Mouse (Mus musculus) ES-E14 (cell line): ENCODE results near the gene Add3. TPM values are rescaled to one million over a fixed set of nuclear protein-coding genes. Genes with fewer than 3 reads are reported as not detected.

Experiments
- DNase-seq: peaks from one replicate; pipeline ENCODE4 v3.0.0-alpha.2; 2013; ENCODE audit warnings: low read depth, low spot score
- H3K27ac ChIP-seq: 2 replicates; pipeline ENCODE4 v1.5.1; 2012; ENCODE audit warnings: low read depth, mild to moderate bottlenecking, low read length, moderate library complexity, mixed read lengths; ENCODE audit not compliant: poor library complexity, insufficient read depth, severe bottlenecking
- H3K36me3 ChIP-seq: 2 replicates; pipeline ENCODE4 v1.6.1; 2012; ENCODE audit warnings: mild to moderate bottlenecking, low read length, moderate library complexity, mixed read lengths; ENCODE audit not compliant: control insufficient read depth, poor library complexity, insufficient read depth, severe bottlenecking
- H3K4me1 ChIP-seq, 2 experiments: fragments of 150-350 bp in 1 of 2; sonication (generic) in 1 of 2; 2 replicates each; pipeline ENCODE4 v1.6.1; 2012; ENCODE audit warnings: low read length in 2 of 2, mild to moderate bottlenecking in 1 of 2, mixed read lengths in 1 of 2; ENCODE audit not compliant: control insufficient read depth in 2 of 2, insufficient read depth in 2 of 2, poor library complexity in 1 of 2
- H3K4me3 ChIP-seq, 2 experiments: fragments of 150-350 bp in 1 of 2; sonication (generic) in 1 of 2; 2 replicates each; pipeline ENCODE4 v1.5.1; 2012; ENCODE audit warnings: low read length in 2 of 2, low read depth in 1 of 2, mild to moderate bottlenecking in 1 of 2, mixed read lengths in 1 of 2; ENCODE audit not compliant: insufficient read depth in 1 of 2, poor library complexity in 1 of 2, severe bottlenecking in 1 of 2
- H3K9ac ChIP-seq: 2 replicates; pipeline ENCODE4 v1.6.1; 2012; ENCODE audit warnings: low read depth, mild to moderate bottlenecking, low read length, mixed read lengths; ENCODE audit not compliant: poor library complexity, insufficient read depth, severe bottlenecking
- H3K9me3 ChIP-seq: fragments of 150-350 bp; sonication (generic); 2 replicates; pipeline ENCODE4 v1.6.1; 2012; ENCODE audit warnings: low read depth, mild to moderate bottlenecking, low read length; ENCODE audit not compliant: control insufficient read depth, insufficient read depth
- CHD2 ChIP-seq: IDR thresholded peaks from 2 replicates; pipeline ENCODE4 v1.6.1; 2014; ENCODE audit warnings: mild to moderate bottlenecking, low read depth, low read length, inconsistent platforms
- HCFC1 ChIP-seq: IDR thresholded peaks from 2 replicates; pipeline ENCODE4 v1.6.1; 2012; ENCODE audit warnings: low read length, inconsistent platforms, borderline replicate concordance; ENCODE audit not compliant: insufficient read depth
- MAFK ChIP-seq: IDR thresholded peaks from 2 replicates; pipeline ENCODE4 v1.6.1; 2014; ENCODE audit warnings: mild to moderate bottlenecking, low read depth, low read length, inconsistent platforms; ENCODE audit not compliant: insufficient read depth
- ZC3H11A ChIP-seq: IDR thresholded peaks from 2 replicates; pipeline ENCODE4 v1.6.1; 2012; ENCODE audit warnings: low read depth, mild to moderate bottlenecking, inconsistent platforms, low read length, borderline replicate concordance
- ZNF384 ChIP-seq: IDR thresholded peaks from 2 replicates; pipeline ENCODE4 v1.6.1; 2012; ENCODE audit warnings: low read depth, low read length, inconsistent platforms
- in situ Hi-C, 2 experiments: fragments of 600-800 bp; cut with MboI; formaldehyde crosslinking; loops; one replicate each; pipeline ENCODE4 v1.15.1; 2025; ENCODE audit warnings: low sequenced_read_pairs in 2 of 2, inconsistent platforms in 1 of 2; ENCODE audit not compliant: unreplicated experiment in 2 of 2
- total RNA-seq: library from RNA; depleted of rRNA; stranded (reverse); fragments of 300-350 nt; gene quantifications from 2 replicates; pipeline ENCODE4 v1.2.3, GENCODE M21; 2012

The Add3 gene
- total RNA-seq, 1 experiment = 8.5 TPM

DNA sequence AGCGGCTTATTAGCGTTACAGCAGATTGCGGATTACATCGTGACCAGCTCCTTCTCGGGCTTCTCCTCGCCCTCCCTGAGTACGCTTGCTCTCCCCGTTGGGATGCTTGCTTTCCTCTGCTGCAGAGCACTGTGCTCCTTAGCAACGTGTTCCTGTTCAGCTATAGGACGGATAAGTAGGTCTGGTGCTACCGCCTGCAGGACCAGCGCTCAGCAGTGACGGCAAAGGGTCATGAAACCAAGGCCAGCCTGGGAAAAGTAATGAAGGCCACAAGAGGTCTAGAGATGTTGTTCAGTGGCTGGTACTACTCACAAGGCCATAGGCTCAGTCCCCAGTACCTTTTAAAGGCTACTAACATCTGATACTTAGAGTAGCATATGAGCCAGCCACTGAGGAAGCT lies 86.4 kb downstream of the Add3 start:
- TF ChIP-seq ZC3H11A = no peak
- TF ChIP-seq CHD2 = no peak
- TF ChIP-seq ZNF384 = no peak
- TF ChIP-seq HCFC1 = no peak
- TF ChIP-seq MAFK = no peak
- in situ Hi-C loops = no loop called here
- Histone ChIP-seq H3K27ac (no peak overlapping the region), H3K9me3 (no peaks in the 10 kb centered on the region), H3K9ac (no peak overlapping the region), H3K4me1 (no peaks in the 10 kb centered on the region), H3K4me3 (no peak overlapping the region), H3K36me3 (peaks cover 2% of the 10 kb centered on the region; the same call in 1 of the 2 replicates)
- no peak for DNase-seq

DNA sequence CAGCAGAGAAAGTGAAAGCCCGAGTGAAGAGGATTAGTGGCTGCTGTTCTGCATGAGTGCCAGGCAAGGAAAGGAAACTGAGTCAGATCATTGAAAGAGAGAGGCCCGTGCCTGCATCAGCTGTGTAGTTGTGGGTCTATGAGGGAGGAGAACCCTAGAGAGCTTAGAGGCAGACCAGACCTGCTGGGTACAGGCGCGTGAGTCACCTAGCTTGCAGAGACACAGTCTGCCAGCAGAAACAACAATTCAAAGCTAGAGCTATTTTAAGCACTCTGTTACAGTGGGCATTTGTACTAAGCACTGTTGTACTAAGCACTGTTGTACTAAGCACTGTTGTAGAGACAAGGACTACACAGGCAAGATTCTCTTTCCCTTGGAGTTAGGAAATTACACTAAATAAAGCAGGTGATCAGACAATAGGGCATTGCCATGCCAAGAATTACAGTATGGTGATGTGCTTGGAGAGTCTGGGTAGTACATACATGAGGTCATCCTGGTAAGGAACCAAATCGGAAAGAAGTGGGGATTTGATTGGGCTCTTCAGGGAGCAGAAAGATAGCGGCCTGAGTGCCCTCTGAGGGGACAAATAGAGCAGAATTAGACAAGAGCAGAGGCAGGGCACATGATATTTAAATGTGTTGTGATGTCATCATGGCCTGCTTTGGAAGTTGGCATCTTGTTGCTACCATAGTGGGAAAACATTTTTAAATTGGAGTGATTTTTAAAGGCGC lies 88.0 kb downstream of the Add3 start:
- in situ Hi-C loops = no loop called here
- H3K36me3 ChIP-seq = peaks cover 6% of the 10 kb centered on the region; the same call in 1 of the 2 replicates

DNA sequence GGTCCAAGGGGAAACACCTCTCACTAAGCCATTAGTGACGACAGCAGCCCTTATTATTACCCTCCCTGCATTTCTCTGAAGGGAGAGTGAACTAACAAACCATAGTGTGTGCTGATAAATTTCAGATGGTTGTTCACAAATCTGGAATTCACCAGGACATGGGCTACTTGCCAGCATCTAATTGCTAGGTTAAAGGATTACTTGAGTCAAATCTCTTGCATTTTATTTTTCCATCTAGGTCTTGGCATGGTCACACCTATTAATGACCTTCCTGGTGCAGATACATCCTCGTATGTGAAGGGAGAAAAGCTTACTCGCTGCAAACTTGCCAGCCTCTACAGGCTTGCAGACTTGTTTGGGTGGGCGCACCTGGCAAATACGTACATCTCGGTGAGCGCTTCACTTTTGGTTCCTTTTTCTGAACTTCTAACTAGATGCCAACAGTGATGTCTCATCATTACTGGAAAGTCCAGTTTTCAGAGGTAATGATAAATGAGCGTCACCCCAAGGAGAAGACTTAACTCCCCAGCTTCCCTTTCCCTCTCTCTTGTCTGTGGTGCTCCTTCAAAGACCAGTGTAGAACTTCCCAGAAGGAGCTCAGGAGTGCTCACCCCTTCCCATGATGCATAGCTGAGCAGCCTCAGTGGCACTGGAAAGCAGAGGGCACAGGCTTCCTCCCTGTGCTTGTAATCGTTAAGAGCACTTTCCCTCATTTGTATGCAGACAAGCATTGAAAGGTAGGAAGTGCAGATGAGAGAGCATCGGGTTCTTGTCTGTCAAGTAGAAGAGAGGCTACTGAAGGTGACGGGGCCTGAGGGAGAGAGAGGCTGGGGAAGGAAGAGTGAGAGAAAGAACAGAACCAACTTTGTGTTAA lies 90.9 kb downstream of the Add3 start:
- Histone ChIP-seq H3K9ac (no peak overlapping the region), H3K36me3 (peaks cover 10% of the 10 kb centered on the region; the same call in 1 of the 2 replicates), H3K4me1 (no peaks in the 10 kb centered on the region), H3K27ac (no peak overlapping the region), H3K4me3 (no peak overlapping the region), H3K9me3 (no peaks in the 10 kb centered on the region)
- no peak for TF ChIP-seq ZNF384
- TF ChIP-seq CHD2 = no peak
- no peak for TF ChIP-seq ZC3H11A
- no peak for TF ChIP-seq HCFC1
- no peak for TF ChIP-seq MAFK
- DNase-seq = no peak
- in situ Hi-C loops = no loop called here

More for the DNA sequence above, 88.0 kb downstream of the Add3 start:
- H3K4me3 ChIP-seq = no peak overlapping the region
- H3K4me1 ChIP-seq = no peaks in the 10 kb centered on the region
- no peak for DNase-seq
- H3K27ac ChIP-seq = no peak overlapping the region
- TF ChIP-seq HCFC1 (no peak), MAFK (no peak), CHD2 (no peak), ZC3H11A (no peak), ZNF384 (no peak)
- H3K9ac ChIP-seq = no peak overlapping the region
- no peaks in the 10 kb centered on the region for H3K9me3 ChIP-seq

- H3K36me3 ChIP-seq = peaks cover 9% of the 10 kb centered on the region; the same call in 1 of the 2 replicates
- in situ Hi-C loops = no loop called here
These were observed 93.3 kb downstream of the Add3 start for GRCm38 (mm10) chr19:53233586-53233985.

More at GRCm38 (mm10) chr19:53233586-53233985, 93.3 kb downstream of the Add3 start:
- Histone ChIP-seq H3K27ac (no peak overlapping the region), H3K4me1 (no peaks in the 10 kb centered on the region), H3K4me3 (no peak overlapping the region), H3K9ac (no peak overlapping the region), H3K9me3 (no peaks in the 10 kb centered on the region)
- TF ChIP-seq CHD2 (no peak), HCFC1 (no peak), MAFK (no peak), ZC3H11A (no peak), ZNF384 (no peak)
- DNase-seq = no peak
